ENCODE assay signal across 18 mouse cellular contexts in the genomic region with DNA sequence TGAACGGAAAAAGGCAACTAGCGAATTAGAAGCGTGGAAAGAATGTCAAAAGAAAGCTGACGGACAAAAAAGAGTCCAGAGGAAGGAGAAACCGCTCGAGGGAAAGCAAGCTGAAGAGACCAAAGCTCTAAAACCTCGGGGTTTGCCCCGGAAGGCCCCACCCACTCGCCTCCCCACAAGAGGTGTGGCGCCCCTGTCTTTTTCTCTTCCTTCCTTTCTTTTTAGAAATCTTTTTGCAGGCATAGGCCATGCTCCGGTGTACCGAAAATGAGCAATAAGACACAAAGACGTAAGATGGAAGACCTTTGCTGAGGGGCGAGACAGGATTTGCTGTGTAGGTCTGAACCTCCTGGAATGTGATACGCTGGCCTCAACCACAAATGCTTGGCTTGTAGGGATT. TPM values are rescaled to one million over a fixed set of nuclear protein-coding genes. Genes with fewer than 3 reads are reported as not detected.
A peak's percentile ranks its signal among the peaks of the same experiment; 100 is the strongest.
DNase-seq lines count a peak whose midpoint lies in the region; ATAC-seq and TF ChIP-seq lines count a peak whose summit lies in the region.
"Had no signal": no experiment of that assay in that cellular context is flagged by ENCODE, and none has a peak within 500 bp of the region (broad histone marks: within the 10 kb centered on the region; RNA-seq: fewer than 3 reads in every experiment).

No protein-coding gene starts in this region.

- peaks cover 9% of the 10 kb centered on the region; the same call in 1 of the 2 replicates for H3K4me1 ChIP-seq in spleen, adult 2 months (ENCODE audit: control insufficient read depth, insufficient read depth, insufficient read length)
- peaks cover 8% of the 10 kb centered on the region for H3K4me1 ChIP-seq in hindbrain, embryonic 16.5 days (ENCODE audit: control insufficient read depth, insufficient read depth, low read depth, low read length)

- no peaks in the 10 kb centered on the region for H3K36me3 ChIP-seq in spleen, adult 2 months (ENCODE audit: control insufficient read depth, insufficient read depth, low read length)
- H3K36me3 ChIP-seq in splenic B cell, adult 2 months (ENCODE audit: control insufficient read depth, insufficient read depth, low read length, poor library complexity, severe bottlenecking): no peaks in the 10 kb centered on the region
- no peaks in the 10 kb centered on the region for H3K36me3 ChIP-seq in hindbrain, embryonic 16.5 days (ENCODE audit: control insufficient read depth, insufficient read depth, low read length)
- H3K36me3 ChIP-seq: embryonic facial prominence, embryonic 15.5 days; heart, embryonic 10.5 days had no signal

- peak in 1 of 2 experiments; percentile 63 for DNase-seq in spleen, adult 2 months (ENCODE audit: low read depth in 1 of 2, low spot score in 2 of 2)
- no peak for DNase-seq in spleen, adult 12 weeks (ENCODE audit: low spot score)
- peak; percentile 51 for DNase-seq in R1 (ENCODE audit: low read depth, low spot score)
- peak; percentile 45 for DNase-seq in splenic B cell, adult 2 months (ENCODE audit: low read depth, low spot score)
- DNase-seq in right cerebral cortex, postnatal 25 days: no peak
- DNase-seq in layer of hippocampus, adult 9-10 months (ENCODE audit: low spot score): no peak
- DNase-seq: adrenal gland, postnatal 14 days; cerebellum, postnatal 14 days; gastrocnemius, adult 2 months; heart, postnatal 4 days had no signal

- peak overlapping the region; percentile 86 for H3K27ac ChIP-seq in spleen, adult 2 months (ENCODE audit: insufficient read depth, low read length)
- no peak overlapping the region for H3K27ac ChIP-seq in hindbrain, embryonic 16.5 days (ENCODE audit: low read depth, low read length)
- H3K27ac ChIP-seq: embryonic facial prominence, embryonic 15.5 days; forebrain, embryonic 13.5 days; gastrocnemius, adult 2 months; heart, embryonic 10.5 days had no signal

- no peak for TF ChIP-seq POLR2A in spleen, adult 2 months (IDR thresholded peaks at IDR 0.05; ENCODE audit: low read depth, low read length)

- H3K9me3 ChIP-seq in hindbrain, embryonic 16.5 days (ENCODE audit: control insufficient read depth, low read length): no peaks in the 10 kb centered on the region
- H3K9me3 ChIP-seq: embryonic facial prominence, embryonic 15.5 days; forebrain, embryonic 13.5 days; heart, embryonic 10.5 days had no signal

- H3K4me2 ChIP-seq in hindbrain, embryonic 16.5 days (ENCODE audit: low read length): no peak overlapping the region
- H3K4me2 ChIP-seq: embryonic facial prominence, embryonic 15.5 days; forebrain, embryonic 13.5 days had no signal

- 39% methylated on average over 15 of the region's 15 CpGs for WGBS in spleen, adult 2 months
- 80% methylated on average over 15 of the region's 15 CpGs for WGBS in hindbrain, embryonic 16.5 days

- no peak for TF ChIP-seq CTCF in spleen, adult 2 months (IDR thresholded peaks at IDR 0.05; ENCODE audit: extremely low read depth, insufficient read depth, insufficient read length, insufficient replicate concordance)

- no peaks in the 10 kb centered on the region for H3K27me3 ChIP-seq in spleen, adult 2 months (ENCODE audit: control insufficient read depth, insufficient read depth, low read length)
- no peaks in the 10 kb centered on the region for H3K27me3 ChIP-seq in splenic B cell, adult 2 months (ENCODE audit: control insufficient read depth, insufficient read depth, low read length, poor library complexity, severe bottlenecking)
- no peaks in the 10 kb centered on the region for H3K27me3 ChIP-seq in hindbrain, embryonic 16.5 days (replicated peaks; ENCODE audit: control insufficient read depth, insufficient read depth, low read length)
- H3K27me3 ChIP-seq: embryonic facial prominence, embryonic 15.5 days; forebrain, embryonic 13.5 days had no signal

- no peak overlapping the region for H3K9ac ChIP-seq in hindbrain, embryonic 16.5 days (ENCODE audit: low read depth, low read length)
- H3K9ac ChIP-seq: embryonic facial prominence, embryonic 15.5 days; forebrain, embryonic 13.5 days had no signal

- H3K4me3 ChIP-seq in spleen, adult 2 months (ENCODE audit: extremely low read depth, insufficient read depth, insufficient read length): peak overlapping the region; percentile 45; the same call in 1 of the 2 replicates
- H3K4me3 ChIP-seq in hindbrain, embryonic 16.5 days (ENCODE audit: low read length): no peak overlapping the region
- H3K4me3 ChIP-seq: embryonic facial prominence, embryonic 15.5 days; forebrain, embryonic 13.5 days; gastrocnemius, adult 2 months; heart, embryonic 10.5 days had no signal

- ATAC-seq in hindbrain, embryonic 16.5 days: no peak
- ATAC-seq: forebrain, embryonic 13.5 days; intestine, postnatal 0 days had no signal

RNA-seq across cellular contexts. Expression of a gene that starts 3.3 kb away (rescaled TPM):
- not detected in 2 replicates for polyA plus RNA-seq in spleen, adult 2 months (2012; rRNA removed)
- not detected in 2 replicates for polyA plus RNA-seq in hindbrain, embryonic 16.5 days (2015; fragmentation: Nextera tagmentation; extraction: Ambion mirVana)
- polyA plus RNA-seq: embryonic facial prominence, embryonic 15.5 days; forebrain, embryonic 13.5 days; heart, embryonic 10.5 days; intestine, postnatal 0 days; limb, embryonic 11.5 days; liver, embryonic 16.5 days; small intestine, adult 2 months had no signal

RNA-seq across cellular contexts. Expression of a gene that starts 3.4 kb away (rescaled TPM):
- polyA plus RNA-seq in spleen, adult 2 months (2012; rRNA removed): 0.23 and 0.29 TPM in 2 replicates
- polyA plus RNA-seq in hindbrain, embryonic 16.5 days (2015; fragmentation: Nextera tagmentation; extraction: Ambion mirVana): 2.4 and 2.5 TPM in 2 replicates

RNA-seq across cellular contexts. Expression of a gene that starts 23.2 kb away (rescaled TPM):
- polyA plus RNA-seq in spleen, adult 2 months (2012; rRNA removed): 1.8 and 2.3 TPM in 2 replicates
- 23.6 and 24.3 TPM in 2 replicates for polyA plus RNA-seq in hindbrain, embryonic 16.5 days (2015; fragmentation: Nextera tagmentation; extraction: Ambion mirVana)

RNA-seq across cellular contexts. Expression of a gene that starts 23.3 kb away (rescaled TPM):
- 5.3 and 6.5 TPM in 2 replicates for polyA plus RNA-seq in spleen, adult 2 months (2012; rRNA removed)
- polyA plus RNA-seq in hindbrain, embryonic 16.5 days (2015; fragmentation: Nextera tagmentation; extraction: Ambion mirVana): 49.6 and 50.7 TPM in 2 replicates

RNA-seq across cellular contexts. Expression of a gene that starts 36.5 kb away (rescaled TPM):
- 0.16 and 0.18 TPM in 2 replicates for polyA plus RNA-seq in spleen, adult 2 months (2012; rRNA removed)
- polyA plus RNA-seq in hindbrain, embryonic 16.5 days (2015; fragmentation: Nextera tagmentation; extraction: Ambion mirVana): 12.0 and 13.4 TPM in 2 replicates

Comparison
In these comparisons a context has a peak if more than half of its experiments do, and no peak if none do; other contexts are left out.
1. DNase-seq: peak in R1 (single experiment) and splenic B cell, adult 2 months (single experiment); none in spleen, adult 12 weeks (single experiment), right cerebral cortex, postnatal 25 days (single experiment) and layer of hippocampus, adult 9-10 months (single experiment).